Mouse (Mus musculus): Measurements from ENCODE around the gene Bcr. TPM values are rescaled to one million over a fixed set of nuclear protein-coding genes. Genes with fewer than 3 reads are reported as not detected.

Bcr gene
- total and polyA plus RNA-seq, 2 experiments, result 7.5 to 14.7 TPM

- TF ChIP-seq POLR2A (IDR thresholded peaks at IDR 0.05; ENCODE audit: extremely low read depth, insufficient read depth, low read length), result no peak
- peak; percentile 61 for TF ChIP-seq CTCF (IDR thresholded peaks at IDR 0.05; ENCODE audit: low read depth, low read length)
Observed at GRCm38 (mm10) chr10:75151311-75151710, 90.9 kb downstream of the Bcr start.

GRCm38 (mm10) chr10:75156835-75157234 lies 96.4 kb downstream of the Bcr start:
- H3K9ac ChIP-seq (ENCODE audit: low read depth, low read length), result no peak overlapping the region
- no peak overlapping the region for H3K27ac ChIP-seq (replicated peaks; ENCODE audit: insufficient read depth, low read depth, low read length)
- 0 out of 2 replicates have a peak, but pooled peaks cover 3% of the 10 kb centered on the region for H3K79me2 ChIP-seq (ENCODE audit: control insufficient read depth, insufficient read depth, low read length)
- no peak overlapping the region for H3K4me3 ChIP-seq (ENCODE audit: insufficient read depth, low read depth, low read length)
- 77% methylated on average over 6 of the region's 6 CpGs for WGBS
- H3K4me1 ChIP-seq (ENCODE audit: control insufficient read depth, insufficient read depth, low read length), result no peaks in the 10 kb centered on the region
- peak; percentile 59 for DNase-seq (ENCODE audit: extremely low read depth, low read depth, low spot score)
- no peaks in the 10 kb centered on the region for H3K27me3 ChIP-seq (ENCODE audit: control insufficient read depth, insufficient read depth, low read length)
- H3K36me3 ChIP-seq (ENCODE audit: control insufficient read depth, insufficient read depth, low read length), result peaks cover 14% of the 10 kb centered on the region; the same call in 1 of the 2 replicates
- TF ChIP-seq CTCF (IDR thresholded peaks at IDR 0.05; ENCODE audit: low read depth, low read length) (no peak), POLR2A (IDR thresholded peaks at IDR 0.05; ENCODE audit: extremely low read depth, insufficient read depth, low read length) (no peak)

More at GRCm38 (mm10) chr10:75151311-75151710, 90.9 kb downstream of the Bcr start:
- Histone ChIP-seq H3K9ac (ENCODE audit: low read depth, low read length) (no peak overlapping the region), H3K27me3 (ENCODE audit: control insufficient read depth, insufficient read depth, low read length) (no peaks in the 10 kb centered on the region), H3K4me3 (ENCODE audit: insufficient read depth, low read depth, low read length) (no peak overlapping the region), H3K4me1 (ENCODE audit: control insufficient read depth, insufficient read depth, low read length) (no peaks in the 10 kb centered on the region), H3K79me2 (ENCODE audit: control insufficient read depth, insufficient read depth, low read length) (0 out of 2 replicates have a peak, but pooled peaks cover 3% of the 10 kb centered on the region), H3K27ac (replicated peaks; ENCODE audit: insufficient read depth, low read depth, low read length) (no peak overlapping the region), H3K36me3 (ENCODE audit: control insufficient read depth, insufficient read depth, low read length) (peaks cover 10% of the 10 kb centered on the region; the same call in 1 of the 2 replicates)
- DNase-seq (ENCODE audit: extremely low read depth, low read depth, low spot score), result peak; percentile 80

DNA sequence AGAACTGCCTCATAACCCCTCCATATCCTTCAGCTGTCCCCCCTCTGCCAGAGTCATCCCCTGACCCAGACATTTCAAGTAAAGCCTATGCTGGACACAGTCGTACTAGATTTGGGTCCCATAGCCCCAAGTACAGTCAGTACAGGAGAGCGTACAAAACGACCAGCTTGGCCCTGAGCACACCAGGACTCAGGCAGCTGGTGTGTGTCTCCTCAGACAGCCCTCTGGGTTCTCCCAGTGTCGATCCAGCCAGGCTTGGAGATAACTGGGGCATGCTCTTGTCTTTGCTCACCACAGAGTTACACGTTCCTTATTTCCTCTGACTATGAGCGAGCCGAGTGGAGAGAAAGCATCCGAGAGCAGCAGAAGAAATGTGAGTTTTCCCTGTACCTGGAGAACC lies 97.3 kb downstream of the Bcr start:
- no peak for TF ChIP-seq CTCF (IDR thresholded peaks at IDR 0.05; ENCODE audit: low read depth, low read length)
- TF ChIP-seq POLR2A (IDR thresholded peaks at IDR 0.05; ENCODE audit: extremely low read depth, insufficient read depth, low read length), result no peak
- Histone ChIP-seq H3K4me1 (ENCODE audit: control insufficient read depth, insufficient read depth, low read length) (no peaks in the 10 kb centered on the region), H3K36me3 (ENCODE audit: control insufficient read depth, insufficient read depth, low read length) (peaks cover 14% of the 10 kb centered on the region; the same call in 1 of the 2 replicates), H3K9ac (ENCODE audit: low read depth, low read length) (no peak overlapping the region), H3K27me3 (ENCODE audit: control insufficient read depth, insufficient read depth, low read length) (no peaks in the 10 kb centered on the region), H3K4me3 (ENCODE audit: insufficient read depth, low read depth, low read length) (no peak overlapping the region), H3K27ac (replicated peaks; ENCODE audit: insufficient read depth, low read depth, low read length) (no peak overlapping the region), H3K79me2 (ENCODE audit: control insufficient read depth, insufficient read depth, low read length) (0 out of 2 replicates have a peak, but pooled peaks cover 3% of the 10 kb centered on the region)
- DNase-seq (ENCODE audit: extremely low read depth, low read depth, low spot score), result no peak
- WGBS, result 88% methylated on average over 8 of the region's 8 CpGs

GRCm38 (mm10) chr10:75158356-75158755 lies 98.0 kb downstream of the Bcr start:
- H3K36me3 ChIP-seq (ENCODE audit: control insufficient read depth, insufficient read depth, low read length), result peaks cover 19% of the 10 kb centered on the region; the same call in 1 of the 2 replicates
- H3K4me1 ChIP-seq (ENCODE audit: control insufficient read depth, insufficient read depth, low read length), result no peaks in the 10 kb centered on the region
- H3K27me3 ChIP-seq (ENCODE audit: control insufficient read depth, insufficient read depth, low read length), result no peaks in the 10 kb centered on the region
- H3K79me2 ChIP-seq (ENCODE audit: control insufficient read depth, insufficient read depth, low read length), result 0 out of 2 replicates have a peak, but pooled peaks cover 3% of the 10 kb centered on the region
- no peak for DNase-seq (ENCODE audit: extremely low read depth, low read depth, low spot score)
- TF ChIP-seq CTCF (IDR thresholded peaks at IDR 0.05; ENCODE audit: low read depth, low read length) (no peak), POLR2A (IDR thresholded peaks at IDR 0.05; ENCODE audit: extremely low read depth, insufficient read depth, low read length) (no peak)
- 21% methylated on average over 1 of the region's 1 CpGs for WGBS
- no peak overlapping the region for H3K4me3 ChIP-seq (ENCODE audit: insufficient read depth, low read depth, low read length)
- no peak overlapping the region for H3K9ac ChIP-seq (ENCODE audit: low read depth, low read length)
- H3K27ac ChIP-seq (replicated peaks; ENCODE audit: insufficient read depth, low read depth, low read length), result no peak overlapping the region

GRCm38 (mm10) chr10:75160171-75160900 lies 99.9 kb downstream of the Bcr start:
- Histone ChIP-seq H3K27ac (replicated peaks; ENCODE audit: insufficient read depth, low read depth, low read length) (no peak overlapping the region), H3K4me3 (ENCODE audit: insufficient read depth, low read depth, low read length) (no peak overlapping the region), H3K27me3 (ENCODE audit: control insufficient read depth, insufficient read depth, low read length) (no peaks in the 10 kb centered on the region), H3K79me2 (ENCODE audit: control insufficient read depth, insufficient read depth, low read length) (no peaks in the 10 kb centered on the region), H3K4me1 (ENCODE audit: control insufficient read depth, insufficient read depth, low read length) (no peaks in the 10 kb centered on the region), H3K36me3 (ENCODE audit: control insufficient read depth, insufficient read depth, low read length) (peaks cover 16% of the 10 kb centered on the region; the same call in 1 of the 2 replicates), H3K9ac (ENCODE audit: low read depth, low read length) (no peak overlapping the region)
- peak; percentile 71 for DNase-seq (ENCODE audit: extremely low read depth, low read depth, low spot score)
- WGBS, result 77% methylated on average over 10 of the region's 10 CpGs
- TF ChIP-seq CTCF (IDR thresholded peaks at IDR 0.05; ENCODE audit: low read depth, low read length) (peak; percentile 47), POLR2A (IDR thresholded peaks at IDR 0.05; ENCODE audit: extremely low read depth, insufficient read depth, low read length) (no peak)

Measured in liver, adult 2 months (tissue).